Mouse (Mus musculus): Measurements from ENCODE around the gene Myh10.

- TF ChIP-seq ZKSCAN1 (IDR thresholded peaks at IDR 0.05; ENCODE audit: borderline replicate concordance, low read depth, low read length) (no peak), POLR2A (IDR thresholded peaks at IDR 0.05; ENCODE audit: low read depth, low read length) (no peak), POLR2AphosphoS2 (IDR thresholded peaks at IDR 0.05; ENCODE audit: low read depth, low read length) (no peak), IRF4 (IDR thresholded peaks at IDR 0.05; ENCODE audit: low read depth, low read length) (no peak), JUND (conservative IDR thresholded peaks at IDR 0.05; ENCODE audit: low read depth, low read length) (no peak)
Measured at GRCm38 (mm10) chr11:68703360-68703759, 12.0 kb downstream of the Myh10 start.
